Mouse (Mus musculus) gastrocnemius, postnatal 14 days (tissue): ENCODE results near the gene Fbxo21. TPM values are rescaled to one million over a fixed set of nuclear protein-coding genes. Genes with fewer than 3 reads are reported as not detected.

Experiments used
- total RNA-seq, 2 experiments: library from RNA; stranded (reverse); gene quantifications; 2 replicates each; pipeline ENCODE4 v1.2.3; 2021

Fbxo21 gene
- total RNA-seq, 2 experiments from 2014 or later = 9.5 to 13.4 TPM

Other genes with a start within 250 kb of the Fbxo21 start
- 1 to 10 TPM; 5.7 to 7.0 TPM for gene Nos1, start 195.7 kb upstream of the Fbxo21 start, total RNA-seq
- 1 to 10 TPM in 1 of 2 experiments, under 1 TPM in 1; 0.78 to 1.4 TPM for gene Tesc, start 51.0 kb downstream of the Fbxo21 start, total RNA-seq
- 10 to 100 TPM; 24.0 to 27.1 TPM for gene Fbxw8, start 178.7 kb downstream of the Fbxo21 start, total RNA-seq
- under 1 TPM; 0.09 to 0.25 TPM for gene Hrk, start 187.9 kb downstream of the Fbxo21 start, total RNA-seq